Mouse (Mus musculus) urinary bladder, postnatal 0 days (tissue): ENCODE data around the gene Sv2a. TPM values are rescaled to one million over a fixed set of nuclear protein-coding genes. Genes with fewer than 3 reads are reported as not detected.

Experiments used
- microRNA-seq: library from miRNA; unstranded; fragments of <30 nt; microRNA quantifications from one replicate; pipeline ENCODE4, GENCODE M21; 2016
- polyA plus RNA-seq: library from polyadenylated mRNA; unstranded; fragments of >200 nt; fragmentation: Nextera tagmentation; extraction: Ambion mirVana; gene quantifications from 2 replicates; pipeline ENCODE4 v1.2.1, GENCODE M21; 2015

Sv2a gene
- polyA plus RNA-seq: 2.2 and 2.8 TPM in 2 replicates

GRCm38 (mm10) chr3:96180727-96181477 lies at the start of gene Sv2a:
TSS of gene Sv2a (plus strand) at chr3:96181151.

GRCm38 (mm10) chr3:96161869-96162840 lies 18.8 kb upstream of the Sv2a start, which contains the start of gene Mtmr11:
TSS of gene Mtmr11 (plus strand) at chr3:96162004.

GRCm38 (mm10) chr3:96172197-96173178 lies 8.5 kb upstream of the Sv2a start, which contains the start of gene Sf3b4:
TSS of gene Sf3b4 (plus strand) at chr3:96172332.

GRCm38 (mm10) chr3:96219661-96220130 lies 38.7 kb downstream of the Sv2a start, which contains the start of the genes Bola1 and Hist2h2ab:
TSS of gene Bola1 (minus strand) at chr3:96219709.
TSS of gene Hist2h2ab (plus strand) at chr3:96219865.

GRCm38 (mm10) chr3:96220765-96221639 lies 40.1 kb downstream of the Sv2a start, which contains the start of the genes Hist2h2ac and Hist2h2be:
TSS of gene Hist2h2ac (minus strand) at chr3:96220880.
TSS of gene Hist2h2be (plus strand) at chr3:96221119.

GRCm38 (mm10) chr3:96238954-96239793 lies 58.2 kb downstream of the Sv2a start, which contains the start of gene Hist2h3c2:
TSS of gene Hist2h3c2 (minus strand) at chr3:96239127.

GRCm38 (mm10) chr3:96239949-96240798 lies 59.2 kb downstream of the Sv2a start, which contains the start of gene Hist2h2aa2:
TSS of gene Hist2h2aa2 (minus strand) at chr3:96240276.

Small RNA genes lying within 50 kb of the gene (microRNA-seq; reads per million reads assigned to microRNA genes)
- gene Gm44492 (not detected), gene Gm47311 (not detected)

Other genes starting within 250 kb of the Sv2a start
- gene Plekho1, start 185.2 kb upstream of the Sv2a start, polyA plus RNA-seq: 100 and 115 TPM in 2 replicates
- 24.9 and 26.9 TPM in 2 replicates for gene Vps45, start 122.7 kb upstream of the Sv2a start, polyA plus RNA-seq
- 18.0 and 20.8 TPM in 2 replicates for gene Otud7b, start 76.6 kb upstream of the Sv2a start, polyA plus RNA-seq
- 13.2 and 15.1 TPM in 2 replicates for gene Mtmr11, start 19.1 kb upstream of the Sv2a start, polyA plus RNA-seq
- gene Sf3b4, start 8.8 kb upstream of the Sv2a start, polyA plus RNA-seq: 80.2 and 87.8 TPM in 2 replicates
- gene Bola1, start 38.6 kb downstream of the Sv2a start, polyA plus RNA-seq: 40.9 and 46.7 TPM in 2 replicates
- not detected in 2 replicates for gene Hist2h2ab, start 38.7 kb downstream of the Sv2a start, polyA plus RNA-seq
- 1.8 and 3.0 TPM in 2 replicates for gene Hist2h2ac, start 39.7 kb downstream of the Sv2a start, polyA plus RNA-seq
- 3.3 and 3.4 TPM in 2 replicates for gene Hist2h2be, start 40.0 kb downstream of the Sv2a start, polyA plus RNA-seq
- gene Hist2h3c2, start 58.0 kb downstream of the Sv2a start, polyA plus RNA-seq: 2.2 and 3.0 TPM in 2 replicates
- gene Hist2h2aa2, start 59.1 kb downstream of the Sv2a start, polyA plus RNA-seq: 129 and 159 TPM in 2 replicates
- gene Hist2h2aa1, start 64.3 kb downstream of the Sv2a start, polyA plus RNA-seq: 43.1 and 47.9 TPM in 2 replicates
- 0.58 and 1.5 TPM in 2 replicates for gene Hist2h3c1, start 65.5 kb downstream of the Sv2a start, polyA plus RNA-seq
- gene Hist2h4, start 82.2 kb downstream of the Sv2a start, polyA plus RNA-seq: 4.2 and 7.1 TPM in 2 replicates
- 12.7 and 16.3 TPM in 2 replicates for gene Hist2h3b, start 87.5 kb downstream of the Sv2a start, polyA plus RNA-seq
- 0.95 and 1.8 TPM in 2 replicates for gene Hist2h2bb, start 88.6 kb downstream of the Sv2a start, polyA plus RNA-seq
- gene Fcgr1, start 112.8 kb downstream of the Sv2a start, polyA plus RNA-seq: 4.6 and 8.0 TPM in 2 replicates